Mouse (Mus musculus): ENCODE results near the gene Clec2g. TPM values are rescaled to one million over a fixed set of nuclear protein-coding genes. Genes with fewer than 3 reads are reported as not detected.
"Not testable (repeated sequence)": the region's sequence is repeated elsewhere in the genome, so short reads cannot be mapped to it uniquely, and the experiment has no call there.

Gene Clec2g
- not detected in 2 replicates for polyA plus RNA-seq (2012; rRNA removed)

DNA sequence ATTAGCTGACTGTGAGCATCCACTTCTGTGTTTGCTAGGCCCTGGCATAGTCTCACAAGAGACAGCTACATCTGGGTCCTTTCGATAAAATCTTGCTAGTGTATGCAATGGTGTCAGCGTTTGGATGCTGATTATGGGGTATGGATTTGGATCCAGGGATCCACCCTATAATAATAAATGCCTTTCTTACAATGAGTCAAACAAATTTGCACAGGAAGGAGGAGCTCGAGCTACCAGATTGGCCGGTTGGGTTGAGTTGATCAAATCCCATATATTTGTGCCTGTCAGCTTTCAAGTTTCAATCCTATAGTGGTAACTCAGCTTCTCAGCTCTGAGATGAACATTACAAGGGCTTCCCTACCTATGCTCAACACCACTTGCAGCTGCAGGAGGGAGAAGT lies at the start of gene Clec2g:
Clec2g (plus strand) TSS at position 301 of the 400 bp plus-strand sequence.
- not testable (repeated sequence) for H3K4me1 ChIP-seq (ENCODE audit: control insufficient read depth, insufficient read depth, low read length); H3K4me3 ChIP-seq (ENCODE audit: control insufficient read depth, low read depth, low read length); H3K36me3 ChIP-seq (ENCODE audit: control insufficient read depth, insufficient read depth, low read length); H3K27me3 ChIP-seq (ENCODE audit: control insufficient read depth, insufficient read depth, low read length); H3K27ac ChIP-seq (ENCODE audit: control insufficient read depth, insufficient read depth, low read depth, low read length)

DNA sequence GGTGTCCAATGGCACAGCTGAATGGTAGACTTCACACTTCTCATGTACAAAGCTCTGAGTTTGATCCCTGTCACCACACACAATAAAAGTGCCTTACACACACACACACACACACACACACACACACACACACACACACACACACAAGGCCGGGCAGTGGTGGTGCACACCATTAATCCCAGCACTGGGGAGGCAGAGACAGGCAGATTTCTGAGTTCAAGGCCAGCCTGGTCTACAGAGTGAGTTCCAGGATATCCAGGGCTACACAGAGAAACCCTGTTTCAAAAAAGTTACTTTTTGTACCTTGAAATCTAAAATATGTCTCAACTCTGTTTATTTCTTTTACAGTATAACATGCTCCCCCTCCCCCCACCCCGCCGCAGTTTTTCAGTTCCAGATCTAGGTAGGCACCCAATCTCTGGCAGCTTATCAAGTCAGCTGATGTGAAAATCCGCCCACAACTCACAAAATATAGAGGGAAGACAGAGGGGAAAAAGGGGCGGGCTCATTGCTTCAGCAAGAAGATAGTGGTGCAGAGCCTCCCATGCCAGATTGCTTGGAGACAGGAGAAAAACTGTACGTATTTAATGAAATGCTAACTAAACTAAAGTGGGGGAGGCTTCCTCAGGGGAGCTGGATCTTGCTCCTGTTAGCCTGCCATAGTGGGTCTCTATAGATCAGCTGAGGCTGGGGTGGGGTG lies 46.9 kb upstream of the Clec2g start, which contains the start of gene Clec2i:
Clec2i (plus strand) TSS at position 498 of the 700 bp plus-strand sequence.
- not testable (repeated sequence) for H3K36me3 ChIP-seq (ENCODE audit: control insufficient read depth, insufficient read depth, low read length); H3K4me3 ChIP-seq (ENCODE audit: control insufficient read depth, low read depth, low read length); H3K4me1 ChIP-seq (ENCODE audit: control insufficient read depth, insufficient read depth, low read length); H3K27ac ChIP-seq (ENCODE audit: control insufficient read depth, insufficient read depth, low read depth, low read length); H3K27me3 ChIP-seq (ENCODE audit: control insufficient read depth, insufficient read depth, low read length)

DNA sequence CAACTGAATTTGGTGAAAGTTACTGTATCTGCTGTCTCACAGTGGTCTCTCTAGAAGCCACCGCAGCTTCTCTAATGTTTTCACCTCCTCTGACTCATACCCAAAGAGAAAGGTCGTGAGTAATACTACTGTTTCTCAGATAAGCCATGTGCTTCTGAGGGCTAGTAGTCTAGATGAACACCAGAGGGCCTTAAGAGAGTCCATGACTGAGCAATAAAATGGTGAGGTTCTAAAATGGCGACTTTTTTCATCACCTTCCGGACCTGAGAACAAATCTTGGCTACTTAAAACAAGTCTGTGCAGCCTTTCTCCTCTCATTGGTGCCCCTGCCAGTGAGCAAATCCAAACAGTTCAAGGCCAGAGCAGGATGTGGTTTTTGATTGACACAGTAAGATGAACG lies 45.3 kb upstream of the Clec2g start:
- no peaks in the 10 kb centered on the region for H3K27me3 ChIP-seq (ENCODE audit: control insufficient read depth, insufficient read depth, low read length)
- no peaks in the 10 kb centered on the region for H3K36me3 ChIP-seq (ENCODE audit: control insufficient read depth, insufficient read depth, low read length)
- no peaks in the 10 kb centered on the region for H3K4me1 ChIP-seq (ENCODE audit: control insufficient read depth, insufficient read depth, low read length)
- TF ChIP-seq CTCF (IDR thresholded peaks at IDR 0.05; ENCODE audit: control insufficient read depth, insufficient read depth, insufficient replicate concordance, low read depth, low read length) (no peak), POLR2A (IDR thresholded peaks at IDR 0.05; ENCODE audit: control insufficient read depth, low read depth, low read length) (no peak)
- H3K27ac ChIP-seq (ENCODE audit: control insufficient read depth, insufficient read depth, low read depth, low read length), result no peak overlapping the region
- H3K4me3 ChIP-seq (ENCODE audit: control insufficient read depth, low read depth, low read length), result no peak overlapping the region

DNA sequence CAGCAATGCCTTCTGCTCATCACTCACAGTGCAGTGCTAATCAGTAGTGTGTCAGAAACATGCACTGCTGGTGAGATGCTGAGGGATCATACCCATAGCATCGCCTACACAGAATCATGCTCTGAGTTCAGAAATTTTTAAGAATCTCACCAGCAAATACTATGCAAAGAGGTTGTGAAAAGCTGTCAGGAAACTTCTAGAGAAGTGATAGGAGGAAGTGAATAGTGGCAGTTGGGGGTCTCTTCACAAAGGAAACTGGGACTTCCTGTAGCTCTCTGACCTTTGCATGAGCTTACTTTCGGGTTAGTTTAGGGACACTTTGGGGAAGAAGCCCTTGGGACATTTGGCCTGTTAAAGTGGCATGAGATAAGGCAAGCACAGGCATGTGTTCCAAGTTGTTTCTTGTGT lies 43.2 kb upstream of the Clec2g start, which contains the start of gene BC035044:
BC035044 (minus strand) TSS at position 179 of the 408 bp plus-strand sequence.
- no peak within 1 kb of the TSS for H3K4me3 ChIP-seq (ENCODE audit: control insufficient read depth, low read depth, low read length)
- TF ChIP-seq CTCF (IDR thresholded peaks at IDR 0.05; ENCODE audit: control insufficient read depth, insufficient read depth, insufficient replicate concordance, low read depth, low read length), result no peak
- TF ChIP-seq POLR2A (IDR thresholded peaks at IDR 0.05; ENCODE audit: control insufficient read depth, low read depth, low read length), result no peak
- H3K27ac ChIP-seq (ENCODE audit: control insufficient read depth, insufficient read depth, low read depth, low read length), result no peak within 1 kb of the TSS
- H3K27me3 ChIP-seq (ENCODE audit: control insufficient read depth, insufficient read depth, low read length), result no peaks in the 10 kb centered on the region
- no peaks in the 10 kb centered on the region for H3K36me3 ChIP-seq (ENCODE audit: control insufficient read depth, insufficient read depth, low read length)
- H3K4me1 ChIP-seq (ENCODE audit: control insufficient read depth, insufficient read depth, low read length), result no peaks in the 10 kb centered on the region

DNA sequence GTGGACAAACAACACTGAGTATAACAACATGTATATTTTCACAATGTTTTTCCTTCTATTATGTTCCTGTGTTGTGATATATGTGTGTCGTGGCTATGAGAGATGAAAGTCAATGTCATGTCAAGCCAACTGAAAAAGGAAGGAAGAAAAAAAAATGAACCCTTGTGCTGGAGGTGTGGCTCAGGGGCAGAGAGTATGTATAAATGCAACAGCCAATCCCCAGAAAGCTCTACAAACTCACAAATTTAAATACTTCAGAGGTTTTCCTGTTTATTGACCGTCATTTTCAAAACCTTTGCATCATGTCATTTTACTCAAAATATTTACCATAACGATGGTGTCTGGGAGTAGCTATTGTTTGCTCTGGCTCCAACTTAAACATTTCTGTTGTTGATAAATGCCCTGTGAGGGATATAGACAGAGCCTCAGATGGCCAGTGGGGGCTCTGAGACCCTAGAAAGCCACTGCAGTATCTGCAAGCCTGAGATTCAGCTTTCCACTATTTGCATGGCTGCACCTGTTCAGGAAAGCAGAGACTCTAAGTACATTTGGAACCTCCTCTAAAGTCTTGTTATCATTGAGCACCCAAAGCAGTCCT lies 38.7 kb upstream of the Clec2g start:
- H3K27me3 ChIP-seq (ENCODE audit: control insufficient read depth, insufficient read depth, low read length), result no peaks in the 10 kb centered on the region
- TF ChIP-seq CTCF (IDR thresholded peaks at IDR 0.05; ENCODE audit: control insufficient read depth, insufficient read depth, insufficient replicate concordance, low read depth, low read length) (no peak), POLR2A (IDR thresholded peaks at IDR 0.05; ENCODE audit: control insufficient read depth, low read depth, low read length) (no peak)
- H3K27ac ChIP-seq (ENCODE audit: control insufficient read depth, insufficient read depth, low read depth, low read length), result no peak overlapping the region
- H3K4me1 ChIP-seq (ENCODE audit: control insufficient read depth, insufficient read depth, low read length), result no peaks in the 10 kb centered on the region
- H3K36me3 ChIP-seq (ENCODE audit: control insufficient read depth, insufficient read depth, low read length), result no peaks in the 10 kb centered on the region
- no peak overlapping the region for H3K4me3 ChIP-seq (ENCODE audit: control insufficient read depth, low read depth, low read length)

DNA sequence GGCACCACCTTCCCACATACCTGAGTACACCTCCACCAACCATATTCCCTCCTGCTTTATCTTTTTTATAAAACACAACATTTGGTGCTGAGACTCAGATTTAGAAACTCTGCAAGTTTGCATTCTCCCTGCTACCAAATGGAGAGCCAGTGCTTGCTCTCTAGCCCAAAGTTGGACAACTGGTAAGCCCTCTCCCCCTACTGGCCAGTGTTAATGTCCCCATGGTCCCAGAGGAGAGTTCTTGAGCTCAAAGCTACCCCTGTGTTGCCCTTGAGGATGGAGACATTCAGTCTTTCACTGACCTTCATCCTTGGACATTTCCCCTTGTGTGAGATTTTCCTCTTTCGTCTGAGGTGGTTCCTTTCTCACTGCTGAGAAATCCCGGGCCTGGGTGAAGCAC lies 34.1 kb upstream of the Clec2g start:
- Histone ChIP-seq H3K27ac (ENCODE audit: control insufficient read depth, insufficient read depth, low read depth, low read length) (no peak overlapping the region), H3K4me1 (ENCODE audit: control insufficient read depth, insufficient read depth, low read length) (no peaks in the 10 kb centered on the region), H3K4me3 (ENCODE audit: control insufficient read depth, low read depth, low read length) (no peak overlapping the region), H3K27me3 (ENCODE audit: control insufficient read depth, insufficient read depth, low read length) (no peaks in the 10 kb centered on the region), H3K36me3 (ENCODE audit: control insufficient read depth, insufficient read depth, low read length) (no peaks in the 10 kb centered on the region)
- TF ChIP-seq POLR2A (IDR thresholded peaks at IDR 0.05; ENCODE audit: control insufficient read depth, low read depth, low read length) (no peak), CTCF (IDR thresholded peaks at IDR 0.05; ENCODE audit: control insufficient read depth, insufficient read depth, insufficient replicate concordance, low read depth, low read length) (no peak)

DNA sequence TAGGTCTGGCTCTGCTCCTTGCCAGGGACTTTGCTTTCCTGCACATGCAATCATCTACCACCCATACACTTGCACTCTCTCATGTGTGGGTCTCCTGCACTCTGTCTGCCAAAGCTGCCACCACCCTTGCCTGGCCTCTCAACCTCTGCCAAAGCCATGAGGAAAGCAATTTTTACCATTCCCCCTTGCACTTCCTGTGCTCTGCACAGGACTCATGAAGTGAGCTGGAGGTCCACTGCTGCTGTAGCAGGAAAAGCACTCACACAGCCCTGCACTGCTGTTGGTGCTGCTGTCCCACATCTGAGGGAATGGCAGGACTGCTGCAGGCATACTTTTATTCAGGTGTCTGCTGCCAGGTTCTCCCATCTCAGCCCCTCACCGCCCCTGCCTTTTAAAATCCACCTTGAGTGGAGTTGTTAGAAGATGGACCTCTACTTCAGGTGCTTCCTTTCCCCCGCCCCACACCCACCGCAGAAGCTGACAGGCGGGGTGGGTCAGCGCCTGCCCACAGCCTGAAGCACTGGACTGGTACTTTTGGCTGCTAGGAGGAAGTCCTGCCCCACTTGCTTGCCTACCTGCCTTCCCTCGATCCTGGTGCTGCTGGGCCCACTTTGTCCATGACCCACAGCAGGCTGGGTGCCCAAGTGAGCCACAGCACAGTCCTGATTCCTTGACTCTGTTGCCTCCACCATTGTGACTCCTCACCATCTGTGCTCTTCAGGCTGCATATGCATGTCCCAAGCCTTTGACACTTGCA lies 33.2 kb upstream of the Clec2g start:
- not testable (repeated sequence) for H3K27me3 ChIP-seq (ENCODE audit: control insufficient read depth, insufficient read depth, low read length); H3K4me3 ChIP-seq (ENCODE audit: control insufficient read depth, low read depth, low read length); H3K27ac ChIP-seq (ENCODE audit: control insufficient read depth, insufficient read depth, low read depth, low read length); H3K36me3 ChIP-seq (ENCODE audit: control insufficient read depth, insufficient read depth, low read length); H3K4me1 ChIP-seq (ENCODE audit: control insufficient read depth, insufficient read depth, low read length)

All from testis, adult 2 months (tissue).